Mouse (Mus musculus) retina, adult 2 months (tissue): ENCODE results near the gene Aqp9.

ENCODE experiments used
- DNase-seq: peaks from one replicate; pipeline ENCODE4 v3.0.0-alpha.2; 2012; ENCODE audit warnings: low read depth, low spot score

The Aqp9 gene

GRCm38 (mm10) chr9:71167473-71168215 lies 838 bp downstream of the Aqp9 start:
- DNase-seq = no peak

- DNase-seq = no peak
Measured at GRCm38 (mm10) chr9:71166871-71167465, 1.5 kb downstream of the Aqp9 start.

- DNase-seq = no peak
Measured at GRCm38 (mm10) chr9:71166019-71166705, 2.3 kb downstream of the Aqp9 start.

- DNase-seq = no peak
Measured at GRCm38 (mm10) chr9:71165510-71165909, 3.0 kb downstream of the Aqp9 start.

- no peak for DNase-seq
Measured at GRCm38 (mm10) chr9:71165061-71165460, 3.4 kb downstream of the Aqp9 start.

- no peak for DNase-seq
Measured at GRCm38 (mm10) chr9:71164353-71164752, 4.1 kb downstream of the Aqp9 start.

GRCm38 (mm10) chr9:71162858-71163740 lies 5.4 kb downstream of the Aqp9 start:
- no peak for DNase-seq

GRCm38 (mm10) chr9:71162131-71162857 lies 6.2 kb downstream of the Aqp9 start:
- DNase-seq = no peak

GRCm38 (mm10) chr9:71160849-71161711 lies 7.4 kb downstream of the Aqp9 start:
- no peak for DNase-seq

- no peak for DNase-seq
Measured at GRCm38 (mm10) chr9:71159686-71160085, 8.8 kb downstream of the Aqp9 start.

- DNase-seq = no peak
Measured at GRCm38 (mm10) chr9:71159060-71159626, 9.3 kb downstream of the Aqp9 start.

- no peak for DNase-seq
Measured at GRCm38 (mm10) chr9:71157921-71158646, 10.4 kb downstream of the Aqp9 start.

GRCm38 (mm10) chr9:71156447-71157035 lies 11.9 kb downstream of the Aqp9 start:
- no peak for DNase-seq

- no peak for DNase-seq
Measured at GRCm38 (mm10) chr9:71155399-71156005, 13.0 kb downstream of the Aqp9 start.

- no peak for DNase-seq
Measured at GRCm38 (mm10) chr9:71151386-71151785, 17.1 kb downstream of the Aqp9 start.

GRCm38 (mm10) chr9:71150175-71150574 lies 18.3 kb downstream of the Aqp9 start:
- DNase-seq = no peak

GRCm38 (mm10) chr9:71148890-71149289 lies 19.6 kb downstream of the Aqp9 start:
- no peak for DNase-seq

GRCm38 (mm10) chr9:71146210-71146609 lies 22.3 kb downstream of the Aqp9 start:
- DNase-seq = no peak
